Mouse (Mus musculus) kidney, adult 2 months (tissue): Measurements from ENCODE around the gene Mdk.

ENCODE experiments used
- CTCF ChIP-seq: fragments of 200-500 bp; conservative IDR thresholded peaks from 2 replicates; pipeline ENCODE4 v1.5.1; 2011; ENCODE audit warnings: low read depth, mild to moderate bottlenecking, control low read depth, low read length, moderate library complexity, mixed read lengths; ENCODE audit not compliant: insufficient read depth, insufficient read length
- POLR2A ChIP-seq: fragments of 200-500 bp; IDR thresholded peaks from one replicate; pipeline ENCODE4 v1.6.1; 2011; ENCODE audit warnings: low read depth, low read length, control low read depth

DNA sequence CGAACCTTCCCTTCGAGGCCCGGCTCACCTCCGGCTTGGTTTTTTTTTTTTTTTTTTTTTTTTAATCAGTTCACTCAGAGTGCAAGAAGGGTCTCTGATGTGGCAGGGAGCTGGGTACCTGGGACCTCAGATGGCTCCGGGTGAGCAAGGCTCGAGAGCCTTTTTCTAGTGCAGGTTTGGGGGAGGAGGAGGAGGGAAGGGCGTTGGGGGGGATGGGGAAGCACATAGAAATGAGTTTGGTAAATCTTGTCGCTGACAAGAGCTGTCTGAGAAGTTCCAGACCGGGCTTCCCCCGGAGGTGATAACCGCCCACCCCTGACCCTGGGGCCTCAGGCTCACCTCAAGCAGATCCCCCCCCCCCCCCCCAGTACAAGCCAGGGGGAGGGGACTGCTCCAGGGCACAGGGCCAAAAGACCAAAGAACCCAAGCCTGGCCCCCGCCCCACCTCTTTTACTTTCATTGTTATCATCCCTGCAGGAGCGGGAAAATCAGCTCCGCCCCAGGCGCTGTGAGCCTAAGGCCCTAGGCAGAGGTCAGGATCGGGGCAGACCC is at the start of gene Mdk:
- TF ChIP-seq POLR2A (no peak), CTCF (no peak)
